Mouse (Mus musculus): ENCODE data around the gene Copz1. TPM values are rescaled to one million over a fixed set of nuclear protein-coding genes. Genes with fewer than 3 reads are reported as not detected.

Gene Copz1
- total and polyA plus RNA-seq, 3 experiments, result 80.0 to 271 (median 148) TPM

- Histone ChIP-seq H3K79me2 (replicated peaks; ENCODE audit: control insufficient read depth, extremely low read depth, insufficient read depth, poor library complexity, severe bottlenecking) (peaks cover 62% of the 10 kb centered on the region), H3K27me3 (replicated peaks) (no peaks in the 10 kb centered on the region), H3K9me3 (replicated peaks; ENCODE audit: low read length) (no peaks in the 10 kb centered on the region), H3K9ac (ENCODE audit: insufficient read depth, low read depth) (no peak overlapping the region), H3K4me3 (replicated peaks in 1 of 3; ENCODE audit: low read depth in 2 of 3, low read length in 2 of 3, poor library complexity in 1 of 3) (no peak overlapping the region), H3K4me1 (ENCODE audit: control insufficient read depth in 1 of 2, insufficient read depth in 2 of 2) (peaks cover 0 to 48% of the 10 kb centered on the region in 2 experiments; a peak in 2 of 4 replicates), H3K36me3 (replicated peaks in 1 of 2; ENCODE audit: control insufficient read depth in 1 of 2, insufficient read depth in 1 of 2, low read length in 1 of 2) (peaks cover 13 to 48% of the 10 kb centered on the region in 2 experiments), H3K4me2 (ENCODE audit: insufficient read depth, low read depth, poor library complexity, severe bottlenecking) (no peak overlapping the region), H3K27ac (ENCODE audit: insufficient read depth, low read depth) (no peak overlapping the region)
- DNase-seq (ENCODE audit: extremely low read depth), result peak; percentile 59
- in situ Hi-C loops (cut with MboI; ENCODE audit: low pct_ligation_motif_present, low pct_unique_long_range_greater_than_20kb, low sequenced_read_pairs), result loop anchor here (5.0 kb wide), 1 partner anchor 36 kb away; no protein-coding TSS in a partner anchor
- dilution Hi-C loops (cut with MboI; ENCODE audit: extremely low pct_ligation_motif_present, extremely low pct_unique_long_range_greater_than_20kb, low sequenced_read_pairs), result no loop called here
- peak; percentile 52 for TF ChIP-seq RAD21 (IDR thresholded peaks at IDR 0.05; ENCODE audit: low read depth, low read length)
- peak; percentile 59 for TF ChIP-seq SMC3 (IDR thresholded peaks at IDR 0.05; ENCODE audit: low read depth, low read length)
- TF ChIP-seq CHD2 (IDR thresholded peaks at IDR 0.05; ENCODE audit: low read length), result no peak
- peak; percentile 74 to 79 for TF ChIP-seq CTCF (conservative IDR thresholded peaks at IDR 0.05 in 1 of 2, IDR thresholded peaks at IDR 0.05 in 1 of 2; ENCODE audit: low read depth in 2 of 2, low read length in 2 of 2)
- TF ChIP-seq ETS1 (conservative IDR thresholded peaks at IDR 0.05; ENCODE audit: low read depth, low read length), result no peak
Measured at GRCm38 (mm10) chr15:103280817-103281464, 8.4 kb downstream of the Copz1 start.

GRCm38 (mm10) chr15:103281465-103282205 is 9.1 kb downstream of the Copz1 start:
- Histone ChIP-seq H3K36me3 (replicated peaks in 1 of 2; ENCODE audit: control insufficient read depth in 1 of 2, insufficient read depth in 1 of 2, low read length in 1 of 2) (peaks cover 13 to 52% of the 10 kb centered on the region in 2 experiments), H3K4me2 (ENCODE audit: insufficient read depth, low read depth, poor library complexity, severe bottlenecking) (no peak overlapping the region)

GRCm38 (mm10) chr15:103284066-103284465 is 11.6 kb downstream of the Copz1 start:
- H3K27ac ChIP-seq (ENCODE audit: insufficient read depth, low read depth), result no peak overlapping the region
- peaks cover 10 to 56% of the 10 kb centered on the region in 2 experiments for H3K36me3 ChIP-seq (replicated peaks in 1 of 2; ENCODE audit: control insufficient read depth in 1 of 2, insufficient read depth in 1 of 2, low read length in 1 of 2)
- dilution Hi-C loops (cut with MboI; ENCODE audit: extremely low pct_ligation_motif_present, extremely low pct_unique_long_range_greater_than_20kb, low sequenced_read_pairs), result no loop called here
- peaks cover 46% of the 10 kb centered on the region for H3K79me2 ChIP-seq (replicated peaks; ENCODE audit: control insufficient read depth, extremely low read depth, insufficient read depth, poor library complexity, severe bottlenecking)
- H3K4me3 ChIP-seq (replicated peaks in 1 of 3; ENCODE audit: low read depth in 2 of 3, low read length in 2 of 3, poor library complexity in 1 of 3), result no peak overlapping the region
- DNase-seq (ENCODE audit: extremely low read depth), result peak; percentile 68
- no peaks in the 10 kb centered on the region for H3K9me3 ChIP-seq (replicated peaks; ENCODE audit: low read length)
- no peaks in the 10 kb centered on the region for H3K27me3 ChIP-seq (replicated peaks)
- in situ Hi-C loops (cut with MboI; ENCODE audit: low pct_ligation_motif_present, low pct_unique_long_range_greater_than_20kb, low sequenced_read_pairs), result loop anchor here (5.0 kb wide), 1 partner anchor 33 kb away; no protein-coding TSS in a partner anchor
- TF ChIP-seq GABPA (IDR thresholded peaks at IDR 0.05; ENCODE audit: insufficient replicate concordance, low read depth, low read length) (no peak), ZNF384 (IDR thresholded peaks at IDR 0.05; ENCODE audit: low read depth, low read length) (no peak), RAD21 (IDR thresholded peaks at IDR 0.05; ENCODE audit: low read depth, low read length) (peak; percentile 66), NRF1 (IDR thresholded peaks at IDR 0.05; ENCODE audit: low read depth, low read length) (no peak), ZKSCAN1 (IDR thresholded peaks at IDR 0.05; ENCODE audit: borderline replicate concordance, low read depth, low read length) (no peak), SMC3 (IDR thresholded peaks at IDR 0.05; ENCODE audit: low read depth, low read length) (peak; percentile 74), MEF2A (IDR thresholded peaks at IDR 0.05; ENCODE audit: borderline replicate concordance, low read depth, low read length) (no peak), BHLHE40 (IDR thresholded peaks at IDR 0.05; ENCODE audit: low read depth, low read length) (no peak), HCFC1 (IDR thresholded peaks at IDR 0.05; ENCODE audit: low read depth, low read length) (no peak), MYC (IDR thresholded peaks at IDR 0.05; ENCODE audit: low read depth, low read length) (no peak), IRF4 (IDR thresholded peaks at IDR 0.05; ENCODE audit: low read depth, low read length) (no peak), EP300 (IDR thresholded peaks at IDR 0.05; ENCODE audit: low read length) (no peak), CTCF (conservative IDR thresholded peaks at IDR 0.05 in 1 of 2, IDR thresholded peaks at IDR 0.05 in 1 of 2; ENCODE audit: low read depth in 2 of 2, low read length in 2 of 2) (peak; percentile 78 to 87), USF2 (conservative IDR thresholded peaks at IDR 0.05; ENCODE audit: low read depth, low read length) (no peak)
- no peak overlapping the region for H3K9ac ChIP-seq (ENCODE audit: insufficient read depth, low read depth)
- H3K4me1 ChIP-seq (ENCODE audit: control insufficient read depth in 1 of 2, insufficient read depth in 2 of 2), result peaks cover 0 to 41% of the 10 kb centered on the region in 2 experiments; a peak in 2 of 4 replicates
- no peak overlapping the region for H3K4me2 ChIP-seq (ENCODE audit: insufficient read depth, low read depth, poor library complexity, severe bottlenecking)

More at GRCm38 (mm10) chr15:103281465-103282205, 9.1 kb downstream of the Copz1 start:
- H3K9ac ChIP-seq (ENCODE audit: insufficient read depth, low read depth), result no peak overlapping the region
- no peak for DNase-seq (ENCODE audit: extremely low read depth)
- H3K27me3 ChIP-seq (replicated peaks), result no peaks in the 10 kb centered on the region
- TF ChIP-seq ZC3H11A (IDR thresholded peaks at IDR 0.05; ENCODE audit: low read depth, low read length), result no peak
- TF ChIP-seq RAD21 (IDR thresholded peaks at IDR 0.05; ENCODE audit: low read depth, low read length), result no peak
- no peaks in the 10 kb centered on the region for H3K9me3 ChIP-seq (replicated peaks; ENCODE audit: low read length)
- dilution Hi-C loops (cut with MboI; ENCODE audit: extremely low pct_ligation_motif_present, extremely low pct_unique_long_range_greater_than_20kb, low sequenced_read_pairs), result no loop called here
- no peak overlapping the region for H3K27ac ChIP-seq (ENCODE audit: insufficient read depth, low read depth)
- in situ Hi-C loops (cut with MboI; ENCODE audit: low pct_ligation_motif_present, low pct_unique_long_range_greater_than_20kb, low sequenced_read_pairs), result loop anchor here (5.0 kb wide), 1 partner anchor 36 kb away; no protein-coding TSS in a partner anchor
- no peak overlapping the region for H3K4me3 ChIP-seq (replicated peaks in 1 of 3; ENCODE audit: low read depth in 2 of 3, low read length in 2 of 3, poor library complexity in 1 of 3)
- peaks cover 0 to 48% of the 10 kb centered on the region in 2 experiments; a peak in 2 of 4 replicates for H3K4me1 ChIP-seq (ENCODE audit: control insufficient read depth in 1 of 2, insufficient read depth in 2 of 2)
- H3K79me2 ChIP-seq (replicated peaks; ENCODE audit: control insufficient read depth, extremely low read depth, insufficient read depth, poor library complexity, severe bottlenecking), result peaks cover 60% of the 10 kb centered on the region
